ENCODE assay signal across 24 mouse cellular contexts in the genomic region with DNA sequence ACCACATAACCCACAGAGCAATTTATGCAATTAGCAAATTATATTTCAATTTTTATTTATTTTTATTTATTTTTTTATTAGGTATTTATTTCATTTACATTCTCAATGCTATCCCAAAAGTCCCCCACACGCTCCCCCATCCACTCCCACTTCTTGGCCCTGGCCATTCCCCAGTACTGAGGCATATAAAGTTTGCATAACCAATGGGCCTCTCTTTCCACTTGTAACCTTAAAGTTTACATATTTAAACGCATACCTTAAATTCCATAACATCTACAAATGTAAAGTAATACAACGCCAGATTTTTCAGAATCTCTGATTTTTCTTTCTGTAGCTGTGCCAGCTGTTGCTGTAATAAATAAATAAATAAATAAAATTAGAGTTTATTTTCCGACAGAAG.
"Had no signal": no experiment of that assay in that cellular context is flagged by ENCODE, and none has a peak within 500 bp of the region (broad histone marks: within the 10 kb centered on the region; RNA-seq: fewer than 3 reads in every experiment).

No protein-coding gene starts in this region.

- H3K4me3 ChIP-seq: heart, adult 2 months; heart, embryonic 13.5 days; heart, embryonic 15.5 days; hindbrain, embryonic 13.5 days; hindbrain, embryonic 15.5 days; kidney, embryonic 15.5 days; limb, embryonic 13.5 days; limb, embryonic 15.5 days had no signal

- H3K27me3 ChIP-seq: heart, embryonic 13.5 days; heart, embryonic 15.5 days; hindbrain, embryonic 13.5 days; hindbrain, embryonic 15.5 days; kidney, embryonic 15.5 days; limb, embryonic 13.5 days; limb, embryonic 15.5 days had no signal

- H3K4me2 ChIP-seq: heart, embryonic 11.5 days; heart, embryonic 13.5 days; heart, embryonic 15.5 days; hindbrain, embryonic 13.5 days; hindbrain, embryonic 15.5 days; kidney, embryonic 15.5 days; limb, embryonic 13.5 days; limb, embryonic 15.5 days had no signal

- H3K27ac ChIP-seq: heart, adult 2 months; heart, embryonic 13.5 days; heart, embryonic 15.5 days; hindbrain, embryonic 13.5 days; hindbrain, embryonic 15.5 days; hindbrain, postnatal 0 days; kidney, embryonic 15.5 days; limb, embryonic 13.5 days; limb, embryonic 15.5 days had no signal

- ATAC-seq: hindbrain, postnatal 0 days; intestine, embryonic 16.5 days had no signal

- H3K9ac ChIP-seq: heart, embryonic 13.5 days; heart, embryonic 15.5 days; hindbrain, embryonic 13.5 days; hindbrain, embryonic 15.5 days; kidney, embryonic 15.5 days; limb, embryonic 13.5 days; limb, embryonic 15.5 days had no signal

- DNase-seq: gastrocnemius, postnatal 14 days; gastrocnemius, postnatal 36 days; heart, adult 11 months; heart, adult 2 months; heart, postnatal 14 days; heart, postnatal 36 days; kidney, adult 11 months; kidney, adult 2 months; kidney, adult 9 months; kidney, postnatal 10 days; kidney, postnatal 36 days; layer of hippocampus, adult 9-11 months; layer of hippocampus, postnatal 36 days; left cerebral cortex, postnatal 4 days had no signal

- H3K9me3 ChIP-seq: heart, embryonic 13.5 days; heart, embryonic 15.5 days; hindbrain, embryonic 13.5 days; hindbrain, embryonic 15.5 days; kidney, embryonic 15.5 days; limb, embryonic 15.5 days had no signal

- H3K4me1 ChIP-seq: heart, embryonic 13.5 days; heart, embryonic 15.5 days; hindbrain, embryonic 13.5 days; hindbrain, embryonic 15.5 days; kidney, embryonic 15.5 days; limb, embryonic 15.5 days had no signal
